Mouse (Mus musculus) limb, embryonic 12.5 days (tissue): ENCODE data around the gene Fgd5. TPM values are rescaled to one million over a fixed set of nuclear protein-coding genes. Genes with fewer than 3 reads are reported as not detected.
A peak's percentile ranks its signal among the peaks of the same experiment; 100 is the strongest.
"Not testable (repeated sequence)": the region's sequence is repeated elsewhere in the genome, so short reads cannot be mapped to it uniquely, and the experiment has no call there.

Experiments
- ATAC-seq: fragments of 200-750 bp; cut with Nextera tagmentation; 2 replicates; pipeline ENCODE4 v1.8.0; 2017; ENCODE audit warnings: low read depth, moderate TSS enrichment; ENCODE audit not compliant: insufficient number of reproducible peaks, insufficient read depth, low FRiP score, low TSS enrichment
- H3K27ac ChIP-seq: fragments of 300-500 bp; sonication (generic); 2 replicates; pipeline ENCODE4 v1.5.1; 2016; ENCODE audit warnings: mild to moderate bottlenecking, moderate library complexity
- H3K27me3 ChIP-seq: fragments of 300-500 bp; sonication (generic); 2 replicates; pipeline ENCODE4 v1.6.1; 2016; ENCODE audit warnings: mild to moderate bottlenecking, moderate library complexity
- H3K36me3 ChIP-seq: fragments of 300-500 bp; sonication (generic); 2 replicates; pipeline ENCODE4 v1.6.1; 2016; ENCODE audit warnings: mild to moderate bottlenecking, moderate library complexity
- H3K4me1 ChIP-seq: fragments of 300-500 bp; sonication (generic); replicated peaks from 2 replicates; pipeline ENCODE4 v1.6.1; 2016
- H3K4me2 ChIP-seq: fragments of 300-500 bp; sonication (generic); 2 replicates; pipeline ENCODE4 v1.6.1; 2016; ENCODE audit warnings: mild to moderate bottlenecking, moderate library complexity
- H3K4me3 ChIP-seq: fragments of 300-500 bp; sonication (generic); replicated peaks from 2 replicates; pipeline ENCODE4 v1.5.1; 2016; ENCODE audit warnings: mild to moderate bottlenecking
- H3K9ac ChIP-seq: fragments of 300-500 bp; sonication (generic); replicated peaks from 2 replicates; pipeline ENCODE4 v1.6.1; 2016; ENCODE audit warnings: mild to moderate bottlenecking, moderate library complexity
- H3K9me3 ChIP-seq: fragments of 300-500 bp; sonication (generic); 2 replicates; pipeline ENCODE4 v1.6.1; 2016; ENCODE audit warnings: mild to moderate bottlenecking, moderate library complexity
- WGBS: fragments of 180-500 bp; shearing (Covaris S2); methylation state at CpG from one replicate; pipeline ENCODE4 v1.1.7; 2016; 5-methylcytosine and 5-hydroxymethylcytosine counted together
- polyA plus RNA-seq: library from polyadenylated mRNA; unstranded; fragments of >200 nt; fragmentation: Nextera tagmentation; extraction: Ambion mirVana; gene quantifications from 2 replicates; pipeline ENCODE4 v1.2.1, GENCODE M21; 2016

Gene Fgd5
- polyA plus RNA-seq, 1 experiment from 2014 or later: 5.8 TPM

- Histone ChIP-seq H3K4me3 (no peak overlapping the region), H3K27ac (no peak overlapping the region), H3K4me1 (0 out of 2 replicates have a peak, but pooled peaks cover 3% of the 10 kb centered on the region), H3K9ac (0 out of 2 replicates have a peak overlapping the region, but pooled peaks have one; percentile 23), H3K27me3 (no peaks in the 10 kb centered on the region), H3K36me3 (no peaks in the 10 kb centered on the region), H3K4me2 (no peak overlapping the region), H3K9me3 (no peaks in the 10 kb centered on the region)
- ATAC-seq: peak; percentile 74
- WGBS: 30% methylated on average over 16 of the region's 16 CpGs
These were observed 88.6 kb downstream of the Fgd5 start for GRCm38 (mm10) chr6:92067146-92067790.

GRCm38 (mm10) chr6:92071121-92071839 lies 92.6 kb downstream of the Fgd5 start:
- Histone ChIP-seq H3K4me2 (no peak overlapping the region), H3K9ac (no peak overlapping the region), H3K4me1 (no peaks in the 10 kb centered on the region), H3K27me3 (no peaks in the 10 kb centered on the region), H3K27ac (no peak overlapping the region), H3K9me3 (no peaks in the 10 kb centered on the region), H3K4me3 (no peak overlapping the region), H3K36me3 (no peaks in the 10 kb centered on the region)
- WGBS: 49% methylated on average over 15 of the region's 15 CpGs
- no peak for ATAC-seq

DNA sequence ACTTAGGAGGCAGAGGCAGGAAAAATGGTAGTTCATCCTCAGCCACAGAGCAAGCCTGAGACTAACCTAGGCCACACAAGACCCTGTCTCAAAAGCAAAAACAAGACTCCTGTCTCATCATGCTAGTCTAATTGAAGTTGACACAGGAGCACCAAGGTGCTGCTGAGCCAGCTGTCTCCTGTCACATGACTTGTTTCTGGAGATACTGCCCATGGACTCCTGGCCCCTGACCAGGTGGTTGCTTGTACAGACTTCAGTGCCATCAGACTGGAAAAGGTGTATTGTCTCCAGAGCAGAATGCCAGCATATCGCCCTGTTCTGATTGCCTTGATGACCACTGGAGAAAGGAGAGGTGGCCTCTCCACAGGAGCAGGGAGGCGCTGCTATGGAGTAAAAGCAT lies 102.1 kb downstream of the Fgd5 start:
- Histone ChIP-seq H3K27ac (no peak overlapping the region), H3K9ac (no peak overlapping the region), H3K9me3 (no peaks in the 10 kb centered on the region), H3K4me1 (no peaks in the 10 kb centered on the region), H3K4me3 (no peak overlapping the region), H3K36me3 (no peaks in the 10 kb centered on the region), H3K27me3 (no peaks in the 10 kb centered on the region), H3K4me2 (no peak overlapping the region)
- ATAC-seq: no peak
- 91% methylated on average over 2 of the region's 2 CpGs for WGBS

DNA sequence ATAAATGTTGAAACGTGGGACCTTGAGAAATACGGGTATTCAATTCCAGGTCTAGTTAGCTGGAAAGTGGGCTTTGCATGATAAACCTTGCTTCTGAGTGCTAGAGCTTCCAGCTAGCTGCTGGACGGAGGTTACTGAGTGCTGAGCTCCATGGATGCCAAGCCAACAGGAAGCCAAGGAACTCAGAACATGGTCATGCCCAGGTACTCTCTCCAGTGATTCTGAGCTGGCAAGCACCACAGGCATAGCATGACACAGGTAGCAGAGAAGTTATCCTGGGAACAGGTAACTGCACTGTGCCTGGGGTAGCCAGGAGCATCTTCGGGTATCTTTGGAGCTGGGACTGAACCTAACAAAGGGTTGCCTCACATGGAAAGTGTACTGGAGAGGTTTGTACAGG lies 104.1 kb downstream of the Fgd5 start:
- Histone ChIP-seq H3K27ac (no peak overlapping the region), H3K9ac (no peak overlapping the region), H3K9me3 (no peaks in the 10 kb centered on the region), H3K4me2 (no peak overlapping the region), H3K4me1 (no peaks in the 10 kb centered on the region), H3K27me3 (no peaks in the 10 kb centered on the region), H3K36me3 (no peaks in the 10 kb centered on the region), H3K4me3 (no peak overlapping the region)
- ATAC-seq: no peak
- 83% methylated on average over 4 of the region's 4 CpGs for WGBS

GRCm38 (mm10) chr6:92084932-92085331 lies 106.3 kb downstream of the Fgd5 start:
- no peaks in the 10 kb centered on the region for H3K27me3 ChIP-seq
- H3K4me3 ChIP-seq: no peak overlapping the region
- ATAC-seq: no peak
- no peak overlapping the region for H3K9ac ChIP-seq
- WGBS: 87% methylated on average over 3 of the region's 3 CpGs
- no peaks in the 10 kb centered on the region for H3K36me3 ChIP-seq
- H3K27ac ChIP-seq: no peak overlapping the region
- H3K4me1 ChIP-seq: no peaks in the 10 kb centered on the region
- H3K9me3 ChIP-seq: no peaks in the 10 kb centered on the region
- H3K4me2 ChIP-seq: no peak overlapping the region

- not testable (repeated sequence) for H3K4me3 ChIP-seq, H3K36me3 ChIP-seq, H3K27me3 ChIP-seq, H3K4me2 ChIP-seq, ATAC-seq, H3K9me3 ChIP-seq, H3K27ac ChIP-seq, H3K9ac ChIP-seq
- peaks cover 20% of the 10 kb centered on the region for H3K4me1 ChIP-seq
- WGBS: 90% methylated on average over 7 of the region's 7 CpGs
These were observed 110.5 kb downstream of the Fgd5 start for GRCm38 (mm10) chr6:92089141-92089540.

GRCm38 (mm10) chr6:92089982-92090381 lies 111.3 kb downstream of the Fgd5 start:
- H3K9ac ChIP-seq: no peak overlapping the region
- no peaks in the 10 kb centered on the region for H3K9me3 ChIP-seq
- no peaks in the 10 kb centered on the region for H3K27me3 ChIP-seq
- 91% methylated on average over 4 of the region's 4 CpGs for WGBS
- H3K36me3 ChIP-seq: no peaks in the 10 kb centered on the region
- no peak for ATAC-seq
- H3K4me1 ChIP-seq: peaks cover 28% of the 10 kb centered on the region
- no peak overlapping the region for H3K4me3 ChIP-seq
- H3K4me2 ChIP-seq: 0 out of 2 replicates have a peak overlapping the region, but pooled peaks have one; percentile 74
- no peak overlapping the region for H3K27ac ChIP-seq

DNA sequence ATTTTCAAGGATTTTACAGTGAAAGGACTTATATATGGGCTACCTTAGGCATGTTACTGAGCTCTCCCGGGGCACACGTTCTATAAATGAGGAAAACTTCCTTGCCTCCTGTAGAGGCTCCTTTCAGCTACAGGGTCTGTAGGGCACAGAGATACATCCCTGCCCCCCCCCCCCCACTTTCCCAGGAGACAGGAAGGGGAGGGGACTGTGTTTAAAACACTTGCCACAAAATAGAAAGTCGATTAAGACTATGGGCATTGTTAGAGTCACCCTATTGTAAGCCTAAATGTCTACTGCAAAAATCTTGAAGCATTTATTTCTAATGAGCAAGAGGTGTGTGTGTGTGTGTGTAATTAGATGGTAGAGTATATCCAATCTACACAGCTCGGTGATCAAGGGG lies 111.8 kb downstream of the Fgd5 start:
- peak overlapping the region; percentile 97 for H3K4me3 ChIP-seq
- no peaks in the 10 kb centered on the region for H3K9me3 ChIP-seq
- ATAC-seq: no peak
- peak overlapping the region; percentile 99 for H3K27ac ChIP-seq
- H3K27me3 ChIP-seq: no peaks in the 10 kb centered on the region
- no peaks in the 10 kb centered on the region for H3K36me3 ChIP-seq
- peak overlapping the region; percentile 98 for H3K9ac ChIP-seq
- 7% methylated on average over 4 of the region's 4 CpGs for WGBS
- peak overlapping the region; percentile 74 for H3K4me2 ChIP-seq
- H3K4me1 ChIP-seq: peaks cover 32% of the 10 kb centered on the region

DNA sequence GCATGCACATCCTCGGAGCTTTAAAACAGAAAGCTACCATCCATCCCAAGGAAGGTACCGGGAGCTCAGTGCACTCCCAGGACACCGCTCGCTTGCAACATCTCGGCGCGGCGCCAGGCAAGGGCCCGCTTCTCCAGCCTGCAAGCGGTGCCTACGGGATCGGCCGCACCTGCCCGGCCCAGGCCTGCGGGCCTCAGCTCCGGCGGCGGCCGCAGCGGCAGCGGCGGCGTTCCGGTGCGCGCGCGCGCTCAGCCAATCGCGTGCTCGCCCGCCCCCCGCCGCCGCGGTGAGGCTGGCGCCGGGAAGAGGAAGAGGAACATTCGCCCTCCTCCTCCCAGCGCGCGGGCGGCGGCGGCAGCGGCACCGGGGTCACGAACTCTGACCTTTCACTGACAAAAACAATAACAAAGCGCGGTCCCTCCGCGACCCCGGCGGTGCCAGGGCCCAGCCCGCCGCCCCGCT lies 112.5 kb downstream of the Fgd5 start, which contains the start of gene Nr2c2:
Gene Nr2c2 (plus strand): TSS at position 261 of the 462 bp plus-strand sequence.
- peak within 1 kb of the TSS; percentile 98 for H3K9ac ChIP-seq
- under 1% methylated on average over 46 of the region's 58 CpGs for WGBS
- peak within 1 kb of the TSS; percentile 99 for H3K27ac ChIP-seq
- H3K36me3 ChIP-seq: no peaks in the 10 kb centered on the region
- H3K27me3 ChIP-seq: no peaks in the 10 kb centered on the region
- peak within 1 kb of the TSS; percentile 74 for H3K4me2 ChIP-seq
- no peaks in the 10 kb centered on the region for H3K9me3 ChIP-seq
- peak; percentile 65 for ATAC-seq
- H3K4me1 ChIP-seq: peaks cover 32% of the 10 kb centered on the region
- peak within 1 kb of the TSS; percentile 97 for H3K4me3 ChIP-seq

DNA sequence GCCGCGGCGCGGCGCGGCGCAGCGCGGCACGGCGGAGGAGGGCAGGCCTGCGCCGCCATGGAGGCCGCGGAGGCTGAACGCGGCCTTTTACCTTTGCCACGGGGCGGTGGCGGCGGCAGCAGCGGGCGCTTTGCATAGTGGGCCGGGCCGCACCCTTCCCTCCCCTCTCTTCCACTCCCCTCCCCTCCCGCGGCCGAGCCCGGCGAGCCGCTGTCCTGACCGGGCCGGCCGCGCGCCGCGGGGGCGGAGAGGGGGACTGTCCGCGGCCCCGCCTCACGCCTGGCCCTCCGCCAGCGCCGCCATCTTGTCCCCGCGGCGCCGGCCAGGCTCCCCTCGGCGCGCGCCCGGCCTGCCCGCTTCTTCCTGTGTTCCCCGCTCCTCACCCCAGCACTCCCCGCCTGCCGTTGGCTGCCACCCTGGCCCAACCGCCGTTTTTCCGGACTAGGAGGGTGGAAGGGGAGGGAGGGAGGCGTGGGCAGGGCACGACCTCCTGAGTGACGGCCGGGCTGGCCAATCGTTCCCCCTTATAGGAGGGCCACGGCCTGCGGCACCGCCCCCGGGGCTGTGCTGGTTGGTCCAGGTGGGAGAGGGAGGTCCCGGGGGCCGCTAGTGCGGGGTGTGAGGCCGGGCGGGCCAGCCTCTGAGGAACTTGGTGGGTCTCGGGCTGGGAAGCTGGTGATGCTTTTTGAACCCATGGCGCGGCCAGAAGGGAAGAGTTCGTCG lies 113.2 kb downstream of the Fgd5 start:
- WGBS: under 1% methylated on average over 50 of the region's 81 CpGs
- peak overlapping the region; percentile 97 for H3K4me3 ChIP-seq
- H3K27me3 ChIP-seq: no peaks in the 10 kb centered on the region
- H3K9ac ChIP-seq: peak overlapping the region; percentile 98
- H3K4me2 ChIP-seq: peak overlapping the region; percentile 74
- H3K27ac ChIP-seq: peak overlapping the region; percentile 99
- no peaks in the 10 kb centered on the region for H3K9me3 ChIP-seq
- ATAC-seq: peak; percentile 99
- no peaks in the 10 kb centered on the region for H3K36me3 ChIP-seq
- peaks cover 32% of the 10 kb centered on the region for H3K4me1 ChIP-seq

DNA sequence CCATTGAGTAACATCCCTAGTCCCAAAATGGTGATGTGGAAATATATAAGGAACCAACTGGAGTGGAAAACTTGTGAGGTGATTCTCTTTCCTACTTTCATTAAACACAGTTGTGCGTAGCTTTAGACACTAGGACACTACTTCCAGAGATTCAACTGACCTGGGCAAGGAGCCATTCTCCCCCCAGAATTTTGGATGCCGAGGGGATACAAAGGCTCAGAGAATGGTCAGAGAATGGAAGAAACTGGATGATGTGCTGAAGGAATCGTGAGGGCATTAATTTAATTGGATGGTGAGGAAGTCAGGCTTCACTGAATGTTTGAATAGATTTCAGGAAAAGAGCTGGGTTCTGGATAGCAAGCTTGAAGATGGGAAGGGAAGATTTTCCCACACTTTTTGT lies 114.1 kb downstream of the Fgd5 start:
- peaks cover 32% of the 10 kb centered on the region for H3K4me1 ChIP-seq
- H3K27ac ChIP-seq: peak overlapping the region; percentile 99
- 40% methylated on average over 3 of the region's 3 CpGs for WGBS
- peak overlapping the region; percentile 97 for H3K4me3 ChIP-seq
- H3K36me3 ChIP-seq: no peaks in the 10 kb centered on the region
- peak overlapping the region; percentile 98 for H3K9ac ChIP-seq
- peak overlapping the region; percentile 74 for H3K4me2 ChIP-seq
- no peaks in the 10 kb centered on the region for H3K27me3 ChIP-seq
- no peaks in the 10 kb centered on the region for H3K9me3 ChIP-seq
- no peak for ATAC-seq
